Mouse (Mus musculus) brain, embryonic 14.5 days (tissue): Measurements from ENCODE around the gene Capn12.

Experiments used
- CTCF ChIP-seq: fragments of 200-500 bp; IDR thresholded peaks from 2 replicates; pipeline ENCODE4 v1.5.1; 2012; ENCODE audit warnings: inconsistent platforms, mild to moderate bottlenecking, moderate library complexity, borderline replicate concordance; ENCODE audit not compliant: insufficient read depth, insufficient read length; ENCODE audit errors: extremely low read depth
- POLR2A ChIP-seq: fragments of 200-500 bp; IDR thresholded peaks from 2 replicates; pipeline ENCODE4 v1.6.1; 2012; ENCODE audit warnings: mild to moderate bottlenecking, inconsistent platforms, borderline replicate concordance; ENCODE audit not compliant: poor library complexity, insufficient read depth, insufficient read length, severe bottlenecking; ENCODE audit errors: extremely low read depth

DNA sequence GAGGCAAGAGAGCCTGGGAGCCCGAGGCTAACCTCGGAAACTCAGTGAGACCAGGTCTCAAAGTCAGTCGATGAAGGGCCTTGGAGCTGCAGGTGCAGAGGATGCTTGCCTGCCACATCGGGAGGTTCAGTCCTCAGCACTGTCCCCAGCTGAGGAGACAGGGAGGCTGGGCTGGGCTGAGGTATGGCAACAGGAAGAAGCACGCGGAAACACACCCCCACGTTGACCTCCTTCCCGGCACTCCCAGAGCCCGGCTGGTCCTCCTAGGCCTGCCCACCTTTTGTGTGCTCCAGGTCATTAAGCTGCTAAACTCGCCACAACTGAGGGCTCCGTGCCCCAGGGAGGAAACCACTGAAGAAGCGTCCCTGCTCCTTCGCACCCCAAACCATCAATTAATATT is at the start of gene Capn12:
- TF ChIP-seq POLR2A, result no peak
- no peak for TF ChIP-seq CTCF
